Mouse (Mus musculus) CH12.LX (cell line): ENCODE measurements at regions not wholly inside any gene's neighbourhood (a gene's known extent, or its start where the extent isn't known, plus 50 kb on each side); places are given as distances from the start of the nearest gene placed in this dataset.

Experiments used
- DNase-seq: peaks from one replicate; pipeline ENCODE4 v3.0.0-alpha.2; 2013; ENCODE audit errors: extremely low read depth
- H3K27ac ChIP-seq: 2 replicates; pipeline ENCODE4 v1.5.1; 2012; ENCODE audit warnings: low read depth, mild to moderate bottlenecking, control low read depth, moderate library complexity; ENCODE audit not compliant: insufficient read depth
- H3K27me3 ChIP-seq: replicated peaks from 2 replicates; pipeline ENCODE3; 2012; ENCODE audit warnings: inconsistent platforms
- H3K36me3 ChIP-seq, 2 experiments: replicated peaks in 1 of 2; 2 replicates each; pipeline versions ENCODE3 to v1.6.1; 2012; ENCODE audit warnings: inconsistent platforms in 1 of 2, low read length in 1 of 2, mild to moderate bottlenecking in 1 of 2, mixed read lengths in 1 of 2, moderate library complexity in 1 of 2; ENCODE audit not compliant: control insufficient read depth in 1 of 2, insufficient read depth in 1 of 2
- H3K4me1 ChIP-seq, 2 experiments: 2 replicates each; pipeline ENCODE4 v1.6.1; 2012; ENCODE audit warnings: inconsistent platforms in 1 of 2, moderate library complexity in 1 of 2; ENCODE audit not compliant: insufficient read depth in 2 of 2, control insufficient read depth in 1 of 2
- H3K4me2 ChIP-seq: 2 replicates; pipeline ENCODE4 v1.6.1; 2012; ENCODE audit warnings: low read depth, mild to moderate bottlenecking, control low read depth; ENCODE audit not compliant: poor library complexity, insufficient read depth, severe bottlenecking
- H3K4me3 ChIP-seq, 3 experiments: fragments of 150-350 bp in 1 of 3; sonication (generic) in 1 of 3; replicated peaks in 1 of 3; 2 replicates each; pipeline versions ENCODE3 to v1.5.1; 2011 to 2012; ENCODE audit warnings: low read depth in 2 of 3, low read length in 2 of 3, mild to moderate bottlenecking in 2 of 3, moderate library complexity in 2 of 3, control low read depth in 1 of 3, improper control_type of control experiment in 1 of 3, inconsistent platforms in 1 of 3, mixed read lengths in 1 of 3; ENCODE audit not compliant: poor library complexity in 1 of 3
- H3K79me2 ChIP-seq: replicated peaks from 2 replicates; pipeline ENCODE4 v1.6.1; 2012; ENCODE audit warnings: mild to moderate bottlenecking, moderate library complexity; ENCODE audit not compliant: control insufficient read depth, poor library complexity, insufficient read depth, severe bottlenecking; ENCODE audit errors: extremely low read depth
- H3K9ac ChIP-seq: 2 replicates; pipeline ENCODE4 v1.6.1; 2012; ENCODE audit warnings: low read depth, mild to moderate bottlenecking, control low read depth, moderate library complexity; ENCODE audit not compliant: insufficient read depth
- H3K9me3 ChIP-seq: replicated peaks from 2 replicates; pipeline ENCODE3; 2012; ENCODE audit warnings: low read length, inconsistent platforms, mixed read lengths
- CHD1 ChIP-seq: IDR thresholded peaks from 2 replicates; pipeline ENCODE4 v1.6.1; 2012; ENCODE audit warnings: low read depth, low read length, improper control_type of control experiment, inconsistent platforms
- CHD2 ChIP-seq: IDR thresholded peaks from 2 replicates; pipeline ENCODE4 v1.6.1; 2011; ENCODE audit warnings: low read length, improper control_type of control experiment
- ELF1 ChIP-seq: IDR thresholded peaks from 2 replicates; pipeline ENCODE4 v1.6.1; 2014; ENCODE audit warnings: low read depth, mild to moderate bottlenecking, inconsistent platforms, low read length, improper control_type of control experiment
- GABPA ChIP-seq: IDR thresholded peaks from 2 replicates; pipeline ENCODE4 v1.6.1; 2012; ENCODE audit warnings: low read depth, low read length, improper control_type of control experiment, inconsistent platforms; ENCODE audit not compliant: insufficient replicate concordance
- HCFC1 ChIP-seq: IDR thresholded peaks from 2 replicates; pipeline ENCODE4 v1.6.1; 2012; ENCODE audit warnings: low read depth, mild to moderate bottlenecking, inconsistent platforms, low read length, improper control_type of control experiment
- IRF4 ChIP-seq: IDR thresholded peaks from 2 replicates; pipeline ENCODE4 v1.6.1; 2014; ENCODE audit warnings: low read depth, mild to moderate bottlenecking, inconsistent platforms, low read length, improper control_type of control experiment
- MAZ ChIP-seq: IDR thresholded peaks from 2 replicates; pipeline ENCODE4 v1.6.1; 2012; ENCODE audit warnings: low read depth, mild to moderate bottlenecking, inconsistent platforms, low read length, improper control_type of control experiment, moderate library complexity
- MEF2A ChIP-seq: IDR thresholded peaks from 2 replicates; pipeline ENCODE4 v1.6.1; 2014; ENCODE audit warnings: low read depth, mild to moderate bottlenecking, inconsistent platforms, low read length, improper control_type of control experiment, borderline replicate concordance
- MYC ChIP-seq: IDR thresholded peaks from 2 replicates; pipeline ENCODE4 v1.6.1; 2011; ENCODE audit warnings: low read depth, mild to moderate bottlenecking, improper control_type of control experiment, low read length
- NRF1 ChIP-seq: IDR thresholded peaks from 2 replicates; pipeline ENCODE4 v1.6.1; 2014; ENCODE audit warnings: low read depth, mild to moderate bottlenecking, inconsistent platforms, low read length, improper control_type of control experiment, moderate library complexity
- POLR2AphosphoS2 ChIP-seq: IDR thresholded peaks from 2 replicates; pipeline ENCODE4 v1.6.1; 2011; ENCODE audit warnings: low read depth, low read length, improper control_type of control experiment
- RCOR1 ChIP-seq: conservative IDR thresholded peaks from 2 replicates; pipeline ENCODE4 v1.6.1; 2012; ENCODE audit warnings: low read depth, mild to moderate bottlenecking, inconsistent platforms, low read length, improper control_type of control experiment
- TBP ChIP-seq: conservative IDR thresholded peaks from 2 replicates; pipeline ENCODE4 v1.6.1; 2011; ENCODE audit warnings: low read depth, low read length, improper control_type of control experiment
- ZMIZ1 ChIP-seq: IDR thresholded peaks from 2 replicates; pipeline ENCODE4 v1.6.1; 2012; ENCODE audit warnings: low read depth, mild to moderate bottlenecking, inconsistent platforms, low read length, improper control_type of control experiment
- ZNF384 ChIP-seq: IDR thresholded peaks from 2 replicates; pipeline ENCODE4 v1.6.1; 2012; ENCODE audit warnings: low read depth, low read length, improper control_type of control experiment, inconsistent platforms
- dilution Hi-C: fragments of 300-500 bp; cut with MboI; formaldehyde crosslinking; loops from 2 replicates; pipeline ENCODE4 v1.14.3; 2020; ENCODE audit warnings: low sequenced_read_pairs; ENCODE audit not compliant: extremely low pct_unique_long_range_greater_than_20kb, extremely low pct_ligation_motif_present
- in situ Hi-C: fragments of 300-500 bp; cut with MboI; formaldehyde crosslinking; loops from 3 replicates; pipeline ENCODE4 v1.14.3; 2019; ENCODE audit warnings: low sequenced_read_pairs, low pct_ligation_motif_present, low pct_unique_long_range_greater_than_20kb, mixed read lengths

DNA sequence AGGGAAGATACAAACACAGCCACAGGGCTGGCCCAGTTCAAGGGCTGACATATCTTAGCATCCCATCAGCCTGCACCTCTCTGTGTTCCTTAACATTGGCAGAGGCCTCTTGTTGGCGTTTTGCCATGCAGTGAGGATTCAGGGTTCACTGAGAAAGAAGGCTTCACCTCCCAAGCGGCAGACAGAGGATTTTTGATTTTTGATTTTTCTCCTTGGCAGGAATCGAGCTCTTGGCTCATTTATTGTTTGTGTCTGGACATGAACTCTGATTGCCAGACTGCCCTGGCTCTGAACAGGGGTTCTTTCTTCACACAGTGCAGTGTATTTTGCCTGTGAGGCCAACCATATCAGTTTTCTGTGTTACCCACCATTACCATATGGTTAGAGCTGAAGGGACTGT lies 259.9 kb upstream of the Dcn start:
- no peak for DNase-seq
- Histone ChIP-seq H3K27ac (no peak overlapping the region), H3K4me1 (no peaks in the 10 kb centered on the region), H3K4me3 (no peak overlapping the region), H3K4me2 (no peak overlapping the region), H3K9ac (no peak overlapping the region), H3K36me3 (no peaks in the 10 kb centered on the region), H3K27me3 (no peaks in the 10 kb centered on the region), H3K9me3 (no peaks in the 10 kb centered on the region), H3K79me2 (no peaks in the 10 kb centered on the region)
- dilution Hi-C loops (no loop called here), in situ Hi-C loops (no loop called here)
- TF ChIP-seq ELF1 (no peak), CHD2 (no peak), MAZ (no peak), MEF2A (no peak), HCFC1 (no peak), CHD1 (no peak)

DNA sequence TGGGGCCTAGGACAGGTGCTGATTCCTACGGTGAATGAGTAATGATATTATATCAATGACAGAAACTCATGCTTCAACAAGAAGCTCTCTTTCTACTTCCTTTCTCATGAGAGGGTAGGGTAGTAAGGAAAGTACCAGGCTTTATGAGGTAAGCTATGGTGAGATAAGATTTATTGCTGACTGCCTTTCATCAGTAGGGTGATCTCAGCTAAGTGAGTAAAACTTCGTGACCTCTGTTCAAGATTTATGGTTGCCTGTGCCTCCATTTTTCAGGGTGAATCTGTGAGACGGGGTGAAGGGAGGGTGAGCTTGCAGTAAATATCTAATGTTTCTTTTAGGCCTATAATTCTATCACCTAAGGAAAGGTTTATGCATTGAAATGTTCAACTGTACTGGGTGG lies 259.0 kb upstream of the Dcn start:
- H3K79me2 ChIP-seq, result no peaks in the 10 kb centered on the region
- dilution Hi-C loops, result no loop called here
- TF ChIP-seq TBP, result no peak
- no peak for TF ChIP-seq MYC
- TF ChIP-seq MEF2A, result no peak
- TF ChIP-seq ZNF384, result no peak
- TF ChIP-seq IRF4, result no peak
- no peak for TF ChIP-seq GABPA
- TF ChIP-seq POLR2AphosphoS2, result no peak
- TF ChIP-seq, all 38 proteins: peak for 0
- H3K4me1 ChIP-seq, result no peaks in the 10 kb centered on the region
- no peaks in the 10 kb centered on the region for H3K36me3 ChIP-seq
- DNase-seq, result no peak
- H3K27me3 ChIP-seq, result no peaks in the 10 kb centered on the region
- no peak overlapping the region for H3K4me2 ChIP-seq
- in situ Hi-C loops, result no loop called here
- no peak overlapping the region for H3K9ac ChIP-seq
- H3K9me3 ChIP-seq, result no peaks in the 10 kb centered on the region
- no peak overlapping the region for H3K4me3 ChIP-seq
- no peak overlapping the region for H3K27ac ChIP-seq

DNA sequence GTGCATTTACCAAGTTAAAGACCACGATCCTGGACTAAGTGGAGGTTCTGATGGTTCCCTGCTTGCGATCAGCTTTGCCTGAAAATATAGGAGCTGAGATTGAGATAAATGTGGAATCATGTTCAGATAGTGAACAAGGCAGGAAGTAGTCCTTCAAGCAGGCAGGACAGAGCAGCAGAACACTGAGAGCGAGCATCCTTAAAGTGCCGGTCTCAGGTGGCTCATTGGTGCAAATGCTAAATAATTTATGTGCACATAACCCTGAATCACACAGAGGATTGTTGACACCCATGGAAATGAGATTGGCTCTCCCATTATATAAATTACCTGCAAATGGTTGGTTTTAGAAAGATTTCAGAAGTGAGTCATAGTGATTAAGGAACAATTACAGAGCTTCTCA lies 243.8 kb upstream of the Dcn start:
- TF ChIP-seq ZNF384 (no peak), CHD2 (no peak), GABPA (no peak), ZMIZ1 (no peak), ELF1 (no peak), NRF1 (no peak), RCOR1 (no peak)
- DNase-seq, result no peak
- no peaks in the 10 kb centered on the region for H3K79me2 ChIP-seq
- H3K9ac ChIP-seq, result no peak overlapping the region
- H3K4me3 ChIP-seq, result no peak overlapping the region
- no peaks in the 10 kb centered on the region for H3K27me3 ChIP-seq
- in situ Hi-C loops, result no loop called here
- H3K36me3 ChIP-seq, result no peaks in the 10 kb centered on the region
- H3K27ac ChIP-seq, result no peak overlapping the region
- H3K4me1 ChIP-seq, result no peaks in the 10 kb centered on the region
- dilution Hi-C loops, result no loop called here
- H3K9me3 ChIP-seq, result no peaks in the 10 kb centered on the region
- H3K4me2 ChIP-seq, result no peak overlapping the region
